Mouse (Mus musculus) ovary, adult 18-20 months (tissue): ENCODE data around the gene Bcl2.
A peak's percentile ranks its signal among the peaks of the same experiment; 100 is the strongest.

Experiments used
- DNase-seq: peaks from one replicate; pipeline ENCODE4 v3.0.0; 2022; ENCODE audit warnings: low spot score, mixed read lengths

Bcl2 gene

DNA sequence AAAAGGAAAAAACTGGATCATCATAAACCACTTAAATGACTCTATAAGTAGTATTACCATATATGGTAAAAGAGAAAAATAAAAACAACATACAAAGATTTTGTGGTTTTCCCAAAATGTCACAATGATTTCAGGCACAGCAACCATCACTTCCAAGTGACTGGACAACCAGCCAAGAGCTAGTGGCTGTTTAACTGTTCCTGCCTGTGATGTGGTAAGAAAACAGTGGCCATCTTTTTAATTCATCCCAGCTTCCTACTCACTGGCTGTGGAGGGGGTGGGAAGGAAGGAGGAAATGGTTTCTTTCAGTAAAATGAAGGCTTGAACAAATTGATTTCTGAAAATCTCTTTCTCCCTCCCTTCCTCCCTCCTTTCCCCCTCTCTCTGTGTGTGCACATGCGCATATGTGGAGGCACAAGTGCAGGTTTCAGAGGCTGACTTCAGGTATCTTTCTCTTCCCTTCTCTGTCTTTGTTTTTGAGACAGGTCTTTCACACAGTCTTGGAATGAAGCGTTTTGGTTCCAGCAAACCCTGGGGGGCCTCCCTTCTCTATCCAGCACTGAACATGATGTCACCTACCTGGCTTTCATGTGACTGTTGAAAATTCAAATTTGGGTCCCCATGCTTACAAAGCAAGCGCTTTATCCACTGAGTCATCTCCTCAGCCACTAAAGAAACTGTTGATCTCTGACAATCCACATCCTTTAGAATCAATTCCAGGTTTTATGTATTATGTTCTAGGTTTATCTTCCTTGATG, 93.7 kb downstream of the Bcl2 start:
- no peak for DNase-seq

GRCm38 (mm10) chr1:106618814-106619213, 95.3 kb downstream of the Bcl2 start:
- DNase-seq, result no peak

- DNase-seq, result no peak
These were observed 97.1 kb downstream of the Bcl2 start for GRCm38 (mm10) chr1:106616955-106617354.

- DNase-seq, result no peak
These were observed 100.7 kb downstream of the Bcl2 start for GRCm38 (mm10) chr1:106613371-106613770.

DNA sequence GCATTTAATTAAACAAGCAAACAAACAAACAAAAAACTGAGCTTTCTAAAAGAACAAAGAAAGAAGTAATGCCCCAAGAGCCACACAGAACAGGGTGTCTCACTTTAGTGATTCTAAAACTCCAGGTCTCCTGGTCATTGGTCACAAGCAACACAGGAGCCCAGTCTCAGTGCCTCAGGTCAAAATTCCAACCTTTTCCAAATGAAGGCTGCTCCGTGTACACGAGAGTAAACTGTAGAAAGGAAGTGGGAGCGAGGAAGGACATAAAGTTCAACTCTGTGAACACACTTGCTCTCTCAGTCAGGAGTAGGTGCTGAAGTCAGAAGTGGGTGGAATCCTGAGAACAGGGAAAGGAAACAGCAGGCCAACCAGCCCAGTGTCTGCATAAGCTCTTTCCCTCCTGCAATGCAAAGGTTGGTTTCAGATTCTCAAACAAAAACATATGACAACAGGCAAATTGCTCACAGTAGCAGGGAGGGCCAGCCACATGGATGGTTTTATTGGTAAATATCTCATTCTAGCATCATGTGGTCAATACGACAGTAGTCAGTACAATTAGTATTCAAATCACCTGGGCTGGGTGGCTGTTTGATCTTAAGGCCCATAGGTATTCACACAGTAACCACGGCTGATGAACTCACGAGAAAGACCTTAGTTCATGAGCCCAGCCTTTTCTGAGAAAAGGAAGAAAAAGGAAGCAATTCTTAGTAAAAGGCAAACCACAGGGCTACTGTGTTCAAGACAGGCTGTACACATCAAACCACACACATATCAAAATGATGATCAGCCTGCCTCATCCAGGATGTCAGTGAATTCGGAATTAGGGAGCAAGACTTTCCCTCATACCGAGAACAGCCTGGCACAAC, 101.7 kb downstream of the Bcl2 start:
- DNase-seq, result no peak

DNA sequence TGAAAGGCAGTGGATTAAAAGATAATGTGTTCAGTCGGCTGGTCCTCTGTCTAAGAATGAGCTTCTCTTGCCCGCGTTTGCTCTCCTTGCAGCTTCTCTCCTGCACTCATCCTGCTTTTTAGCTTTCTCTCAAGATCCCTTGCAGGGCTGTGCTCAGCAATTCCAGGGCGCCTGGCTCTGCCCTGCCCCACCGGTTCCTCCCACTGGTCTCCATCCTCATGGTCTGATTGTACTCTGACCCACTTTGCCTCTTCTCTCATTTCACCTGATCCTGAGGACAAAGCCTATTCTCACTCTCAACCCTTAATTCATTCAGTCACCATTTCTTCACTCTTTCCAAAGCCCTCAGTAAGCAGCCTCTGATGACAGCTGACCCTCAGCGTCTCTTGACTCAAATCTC, 102.8 kb downstream of the Bcl2 start:
- DNase-seq, result no peak

DNA sequence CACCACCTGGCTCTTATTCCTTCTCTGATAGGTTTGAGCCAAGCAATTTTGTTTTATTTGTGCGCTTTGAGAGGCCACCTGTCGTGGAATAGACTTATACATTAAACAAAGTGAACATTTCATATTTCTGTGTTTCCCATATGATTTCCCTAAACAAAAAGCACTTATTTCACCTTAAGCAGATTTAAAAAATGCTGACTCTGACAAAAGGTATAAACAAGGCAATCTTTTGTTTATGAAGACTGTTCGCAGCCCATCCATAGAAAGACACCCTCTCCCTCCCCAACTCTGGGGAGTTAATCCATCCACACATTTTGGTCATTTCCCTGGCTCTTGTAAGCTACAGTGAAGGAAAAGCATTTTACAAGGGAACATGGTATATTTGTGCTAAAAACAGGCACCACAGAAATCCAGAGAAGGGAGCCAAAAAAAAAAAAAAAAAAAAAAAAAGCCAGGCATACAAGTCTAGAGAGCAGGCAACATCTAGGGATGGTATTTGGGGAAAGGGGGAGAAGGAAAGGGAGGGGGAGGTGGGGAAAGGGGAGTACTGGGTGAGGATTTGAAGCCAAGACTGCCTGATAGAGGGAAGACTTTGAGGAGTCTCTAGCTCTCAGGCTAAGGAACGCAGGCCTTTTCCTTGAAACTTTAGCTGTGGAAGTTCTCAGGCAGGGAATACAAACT, 105.8 kb downstream of the Bcl2 start:
- DNase-seq, result no peak

DNA sequence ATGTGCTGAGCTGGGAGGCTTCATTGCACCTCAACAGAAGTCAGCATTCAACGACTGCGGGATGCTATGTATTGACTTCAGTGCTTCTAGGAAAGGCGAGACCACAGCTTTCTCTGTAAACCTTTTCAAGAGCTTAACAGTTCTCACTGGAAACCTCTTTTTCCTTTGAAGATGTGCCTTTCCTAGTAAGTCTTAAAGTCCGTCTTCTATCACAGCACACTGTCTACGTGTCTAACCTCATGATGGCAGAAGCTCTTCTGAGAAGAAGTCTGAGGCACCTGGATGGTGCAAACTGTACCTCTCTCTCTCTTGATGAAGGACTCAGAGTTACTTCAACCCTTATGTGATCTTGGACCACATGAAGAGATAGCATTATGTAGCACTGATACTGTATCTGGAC, 107.1 kb downstream of the Bcl2 start:
- no peak for DNase-seq

DNA sequence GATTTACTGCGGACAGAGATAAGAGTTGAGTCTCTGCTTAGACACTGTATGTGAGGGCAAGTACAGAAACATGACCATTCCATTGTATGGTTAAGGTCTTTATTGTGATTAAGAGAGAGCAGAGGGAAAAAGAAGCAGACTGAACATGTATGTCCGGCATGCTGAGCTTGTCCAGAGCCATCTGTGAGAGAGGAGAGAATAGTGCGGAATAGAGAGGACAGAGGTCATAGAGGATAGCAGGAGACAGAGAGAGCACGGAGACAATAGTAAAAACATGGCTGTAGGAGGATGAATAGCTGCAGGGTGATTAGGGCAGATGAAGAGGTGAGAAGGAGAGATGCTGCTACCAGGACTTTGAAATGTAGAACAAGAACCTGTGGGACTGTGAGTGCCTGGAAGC, 110.7 kb downstream of the Bcl2 start:
- no peak for DNase-seq

DNA sequence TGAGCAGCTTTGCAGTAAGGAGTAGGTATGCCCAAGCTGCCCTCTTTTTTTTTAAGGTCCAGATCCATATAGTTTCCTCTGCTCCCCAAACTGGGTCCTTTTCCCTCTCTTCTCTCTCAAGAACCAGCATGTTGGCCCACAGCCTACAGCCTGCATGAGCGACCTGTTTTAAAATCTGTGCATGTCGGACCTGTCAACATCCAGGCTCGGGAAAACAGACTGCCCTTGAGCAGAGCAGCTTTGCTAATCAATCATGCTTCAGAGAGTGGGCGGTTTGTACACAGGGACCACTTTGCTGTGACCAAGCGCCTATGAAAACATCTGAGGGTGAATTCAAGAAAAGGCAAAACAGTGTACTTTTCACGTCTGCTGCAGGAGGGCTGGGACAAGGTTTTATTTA, 111.1 kb downstream of the Bcl2 start:
- peak; percentile 42 for DNase-seq

DNA sequence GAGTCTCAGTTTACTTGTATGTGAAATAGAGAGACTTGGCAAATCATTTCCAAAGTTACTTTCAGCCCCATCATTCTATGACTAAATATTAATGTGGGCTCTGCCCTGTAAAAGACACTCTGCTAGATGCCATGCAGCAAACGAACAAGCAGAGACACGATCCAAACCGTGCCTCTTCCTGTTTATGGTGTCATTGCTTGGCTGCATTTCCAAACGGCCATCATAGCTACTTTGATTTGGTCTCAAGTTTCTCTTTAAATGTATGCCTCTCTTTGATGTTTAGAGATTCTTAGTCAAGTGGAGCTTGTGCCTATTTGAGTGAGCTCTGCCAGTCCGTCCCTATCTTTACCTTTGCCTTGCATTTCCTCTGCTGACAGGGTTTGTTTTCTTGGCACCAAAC, 111.5 kb downstream of the Bcl2 start:
- no peak for DNase-seq

DNA sequence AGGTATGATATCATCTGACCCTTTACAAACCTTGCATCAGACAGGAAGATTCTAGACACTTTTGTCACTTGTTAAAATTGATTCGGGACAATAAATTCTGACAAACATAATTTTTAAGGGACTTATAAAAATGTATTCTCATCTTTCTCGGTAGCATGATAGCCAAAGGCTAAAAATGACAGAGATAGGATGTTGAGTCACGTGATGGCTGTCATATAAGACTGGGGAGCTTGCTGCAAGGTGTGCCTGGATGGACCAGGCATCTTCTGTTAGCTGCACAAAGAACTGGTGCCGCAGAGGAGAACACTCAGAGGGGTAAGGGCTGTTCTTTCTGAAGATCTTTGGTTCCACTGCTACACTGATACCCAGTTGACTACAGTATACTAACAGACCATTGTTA, 112.8 kb downstream of the Bcl2 start:
- DNase-seq, result no peak

DNA sequence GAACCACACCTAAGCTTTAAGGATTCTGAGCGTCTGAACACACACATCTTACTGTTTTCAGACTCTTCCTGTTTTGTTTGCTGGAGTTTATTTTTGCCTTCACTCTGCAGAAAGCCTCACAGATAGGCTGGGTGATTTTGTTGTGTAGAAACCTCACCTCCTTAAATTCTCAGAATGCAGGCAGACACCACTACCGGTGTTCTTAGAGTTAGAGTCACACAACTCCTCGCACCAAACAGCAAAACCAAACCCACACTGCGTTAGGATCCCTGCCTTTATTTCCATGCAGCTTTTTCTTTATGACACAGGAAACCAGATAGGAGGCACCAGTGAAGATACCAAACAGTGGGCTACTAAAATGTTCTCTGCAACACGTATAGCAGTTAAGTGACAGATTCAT, 113.2 kb downstream of the Bcl2 start:
- no peak for DNase-seq

DNA sequence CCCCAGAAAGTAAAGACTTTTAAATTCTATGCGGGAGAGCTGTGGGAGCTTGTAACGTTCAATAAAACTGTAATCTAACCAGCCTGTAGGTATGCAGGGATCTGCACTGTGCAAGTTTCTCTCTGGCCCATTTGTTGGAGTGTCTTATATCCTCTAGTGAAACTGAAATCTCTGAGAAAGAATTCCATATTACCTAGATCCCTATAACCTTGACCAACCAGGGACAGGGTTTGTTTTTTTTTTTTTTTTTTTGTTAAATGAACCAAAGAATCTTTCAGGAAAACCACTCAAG, 115.8 kb downstream of the Bcl2 start:
- DNase-seq, result no peak

DNA sequence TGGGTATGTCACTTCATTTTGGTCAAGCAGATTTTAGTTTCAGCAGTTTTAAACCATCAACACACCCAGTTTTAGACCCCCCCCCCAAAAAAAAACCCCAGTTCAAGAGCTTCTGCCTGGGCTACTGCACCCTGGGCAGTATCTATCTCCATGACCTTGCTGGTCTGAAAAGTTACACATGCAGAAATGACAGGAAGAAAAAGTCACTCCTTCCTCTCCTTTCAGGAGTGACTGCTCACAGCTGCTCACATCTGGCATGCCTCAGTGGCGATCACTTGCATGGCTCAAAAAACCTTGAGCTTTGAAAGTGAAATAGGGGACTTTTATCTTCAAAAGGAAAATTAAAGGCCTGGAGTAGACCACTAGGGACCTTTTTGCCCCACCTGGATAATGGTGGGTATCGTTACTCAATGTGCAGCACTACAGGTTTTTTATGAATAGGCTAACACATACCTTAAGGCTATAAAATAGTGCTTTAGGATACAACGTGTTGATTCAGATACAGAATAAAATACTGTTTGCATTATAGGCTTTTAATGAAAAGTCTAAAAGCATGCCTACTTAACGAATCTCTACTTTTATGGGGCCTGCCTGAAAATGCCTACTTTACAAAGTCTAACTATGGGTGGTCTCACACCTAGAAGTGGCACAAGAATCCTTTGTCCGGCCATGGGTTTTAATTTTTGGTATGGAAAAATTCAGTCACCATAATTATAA, 116.3 kb downstream of the Bcl2 start:
- DNase-seq, result no peak

DNA sequence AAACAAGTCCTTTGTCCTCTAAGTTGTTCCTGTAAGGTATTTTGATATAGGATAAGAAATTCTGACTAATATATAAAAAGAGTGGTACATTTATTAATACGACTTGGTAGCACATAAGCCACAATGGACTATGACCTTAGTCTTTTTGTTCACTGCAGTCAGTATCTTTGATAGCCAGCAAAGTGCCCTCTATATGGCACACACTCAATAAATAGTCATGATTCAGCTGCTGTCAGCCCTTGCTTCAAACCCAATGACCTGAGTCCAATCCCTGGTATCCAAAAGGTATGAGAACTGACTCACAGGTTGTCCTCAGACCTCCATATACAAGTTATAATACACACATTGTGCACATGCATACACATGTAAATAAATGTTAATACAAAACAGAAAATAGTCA, 117.7 kb downstream of the Bcl2 start:
- DNase-seq, result no peak

DNA sequence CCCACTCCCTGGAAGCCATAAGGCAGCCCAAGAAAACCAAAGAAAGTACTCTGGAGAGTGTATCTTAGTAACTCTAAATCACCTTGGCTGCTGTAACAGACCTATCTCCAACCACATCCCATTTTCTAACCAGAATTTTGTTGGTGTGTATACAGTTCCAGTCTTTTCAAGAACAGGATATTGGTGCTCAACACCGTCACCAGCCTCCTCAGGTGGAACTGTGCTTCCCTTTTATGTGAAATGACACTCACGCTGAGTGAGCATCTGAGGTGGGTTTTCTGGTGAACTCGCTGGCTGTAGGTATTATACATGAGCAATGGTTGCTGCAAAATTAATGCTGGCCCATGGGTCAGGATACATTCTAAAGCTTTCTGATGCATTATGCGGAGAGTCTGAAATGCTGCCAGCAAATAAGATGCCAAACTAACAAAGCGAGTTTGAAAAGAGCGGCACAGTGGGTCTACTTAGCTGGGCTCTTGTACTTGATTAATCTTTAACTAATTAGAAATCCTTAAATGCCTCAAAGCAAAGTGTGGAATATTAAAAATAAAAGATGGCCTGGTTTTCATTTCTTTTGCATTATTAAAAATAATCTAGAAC, 118.7 kb downstream of the Bcl2 start:
- DNase-seq, result no peak

DNA sequence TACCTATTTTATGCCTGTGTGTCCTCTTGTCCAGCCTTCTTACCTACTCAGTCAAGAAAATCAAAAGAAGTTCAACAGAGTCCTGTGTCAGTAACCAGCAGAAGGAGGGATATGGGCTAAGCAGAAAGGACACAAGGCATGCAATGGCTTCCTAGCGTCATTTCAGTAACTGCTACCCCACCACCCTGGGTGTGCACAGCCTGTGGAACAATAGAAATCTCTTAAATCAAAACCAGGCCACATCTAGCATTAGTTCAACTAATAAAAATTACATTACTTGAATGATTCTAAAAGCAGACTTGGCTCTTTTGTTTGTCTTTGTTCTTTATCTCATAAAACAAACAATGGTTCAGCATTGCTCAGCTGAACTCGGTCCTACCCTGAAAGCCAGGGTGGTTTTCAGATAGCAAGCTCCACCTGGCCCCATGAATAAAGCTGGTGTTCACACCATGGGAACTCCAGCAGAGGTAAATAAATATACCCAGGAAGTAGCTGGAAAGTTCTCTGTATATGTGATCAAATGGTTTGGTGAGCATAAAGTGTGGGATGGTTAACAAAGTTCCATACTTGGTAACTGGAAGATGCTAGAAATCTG, 122.8 kb downstream of the Bcl2 start:
- DNase-seq, result no peak

- DNase-seq, result no peak
These were observed 124.9 kb downstream of the Bcl2 start for GRCm38 (mm10) chr1:106589141-106589540.

- no peak for DNase-seq
These were observed 126.1 kb downstream of the Bcl2 start for GRCm38 (mm10) chr1:106587866-106588470.

DNA sequence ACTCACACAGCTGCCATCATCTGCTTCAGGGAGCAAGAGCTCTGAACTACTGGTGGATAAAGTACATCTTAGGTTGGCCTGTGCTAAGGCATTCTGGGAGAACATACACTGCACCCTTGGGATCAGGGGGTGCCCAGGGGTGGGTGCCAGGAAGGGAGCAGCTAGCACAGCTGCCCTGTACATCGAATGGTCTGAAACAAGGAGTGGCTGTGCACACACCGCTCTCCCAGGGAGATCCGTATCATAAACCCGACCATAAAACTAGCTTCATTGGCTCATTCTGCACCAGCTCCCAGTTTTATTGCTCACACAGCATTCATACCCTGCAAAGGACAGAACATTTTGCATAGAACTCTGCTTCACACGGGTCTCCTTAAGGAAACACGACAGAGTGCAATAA, 127.3 kb downstream of the Bcl2 start:
- DNase-seq, result no peak
